Mouse (Mus musculus): ENCODE results near the gene Mast4.
"Not testable (repeated sequence)": the region's sequence is repeated elsewhere in the genome, so short reads cannot be mapped to it uniquely, and the experiment has no call there.

The Mast4 gene

GRCm38 (mm10) chr13:103334392-103334686 lies at the start of gene Mast4:
Gene Mast4, minus strand, starts transcription at chr13:103334497.
- peak; percentile 64 to 78 for DNase-seq (ENCODE audit: low spot score in 2 of 2)

- no peak for DNase-seq (ENCODE audit: low spot score in 2 of 2)
Measured at GRCm38 (mm10) chr13:103374495-103374894, 40.2 kb upstream of the Mast4 start.

GRCm38 (mm10) chr13:103369194-103369593 lies 34.9 kb upstream of the Mast4 start:
- DNase-seq (ENCODE audit: low spot score in 2 of 2) = peak; percentile 7 to 8

GRCm38 (mm10) chr13:103363181-103363580 lies 28.9 kb upstream of the Mast4 start:
- no peak for DNase-seq (ENCODE audit: low spot score in 2 of 2)

- not testable (repeated sequence) for DNase-seq (ENCODE audit: low spot score in 2 of 2)
Measured at GRCm38 (mm10) chr13:103357415-103357814, 23.1 kb upstream of the Mast4 start.

GRCm38 (mm10) chr13:103356909-103357308 lies 22.6 kb upstream of the Mast4 start:
- not testable (repeated sequence) for DNase-seq (ENCODE audit: low spot score in 2 of 2)

- no peak for DNase-seq (ENCODE audit: low spot score in 2 of 2)
Measured at GRCm38 (mm10) chr13:103354737-103355136, 20.4 kb upstream of the Mast4 start.

GRCm38 (mm10) chr13:103344749-103345148 lies 10.5 kb upstream of the Mast4 start:
- no peak for DNase-seq (ENCODE audit: low spot score in 2 of 2)

GRCm38 (mm10) chr13:103344006-103344720 lies 9.9 kb upstream of the Mast4 start:
- DNase-seq (ENCODE audit: low spot score in 2 of 2) = no peak

GRCm38 (mm10) chr13:103341031-103341430 lies 6.7 kb upstream of the Mast4 start:
- no peak for DNase-seq (ENCODE audit: low spot score in 2 of 2)

GRCm38 (mm10) chr13:103338616-103339015 lies 4.3 kb upstream of the Mast4 start:
- no peak for DNase-seq (ENCODE audit: low spot score in 2 of 2)

- DNase-seq (ENCODE audit: low spot score in 2 of 2) = no peak
Measured at GRCm38 (mm10) chr13:103336237-103336636, 1.9 kb upstream of the Mast4 start.

- DNase-seq (ENCODE audit: low spot score in 2 of 2) = no peak
Measured at GRCm38 (mm10) chr13:103334723-103335458, 594 bp upstream of the Mast4 start.

- peak in 1 of 2 experiments; percentile 36 for DNase-seq (ENCODE audit: low spot score in 2 of 2)
Measured at GRCm38 (mm10) chr13:103333601-103334391, 501 bp downstream of the Mast4 start.

GRCm38 (mm10) chr13:103333153-103333552 lies 1.1 kb downstream of the Mast4 start:
- no peak for DNase-seq (ENCODE audit: low spot score in 2 of 2)

- no peak for DNase-seq (ENCODE audit: low spot score in 2 of 2)
Measured at GRCm38 (mm10) chr13:103332731-103333130, 1.6 kb downstream of the Mast4 start.

GRCm38 (mm10) chr13:103331096-103331495 lies 3.2 kb downstream of the Mast4 start:
- DNase-seq (ENCODE audit: low spot score in 2 of 2) = no peak

- no peak for DNase-seq (ENCODE audit: low spot score in 2 of 2)
Measured at GRCm38 (mm10) chr13:103328299-103328698, 6.0 kb downstream of the Mast4 start.

GRCm38 (mm10) chr13:103327843-103328242 lies 6.5 kb downstream of the Mast4 start:
- DNase-seq (ENCODE audit: low spot score in 2 of 2) = no peak

- DNase-seq (ENCODE audit: low spot score in 2 of 2) = no peak
Measured at GRCm38 (mm10) chr13:103326186-103326585, 8.1 kb downstream of the Mast4 start.

GRCm38 (mm10) chr13:103319881-103320280 lies 14.4 kb downstream of the Mast4 start:
- no peak for DNase-seq (ENCODE audit: low spot score in 2 of 2)

- DNase-seq (ENCODE audit: low spot score in 2 of 2) = no peak
Measured at GRCm38 (mm10) chr13:103319317-103319716, 15.0 kb downstream of the Mast4 start.

Data from frontal cortex, postnatal 14 days (tissue).